Mouse (Mus musculus): Measurements from ENCODE around the gene Npas3.
A peak's percentile ranks its signal among the peaks of the same experiment; 100 is the strongest.

The Npas3 gene

DNA sequence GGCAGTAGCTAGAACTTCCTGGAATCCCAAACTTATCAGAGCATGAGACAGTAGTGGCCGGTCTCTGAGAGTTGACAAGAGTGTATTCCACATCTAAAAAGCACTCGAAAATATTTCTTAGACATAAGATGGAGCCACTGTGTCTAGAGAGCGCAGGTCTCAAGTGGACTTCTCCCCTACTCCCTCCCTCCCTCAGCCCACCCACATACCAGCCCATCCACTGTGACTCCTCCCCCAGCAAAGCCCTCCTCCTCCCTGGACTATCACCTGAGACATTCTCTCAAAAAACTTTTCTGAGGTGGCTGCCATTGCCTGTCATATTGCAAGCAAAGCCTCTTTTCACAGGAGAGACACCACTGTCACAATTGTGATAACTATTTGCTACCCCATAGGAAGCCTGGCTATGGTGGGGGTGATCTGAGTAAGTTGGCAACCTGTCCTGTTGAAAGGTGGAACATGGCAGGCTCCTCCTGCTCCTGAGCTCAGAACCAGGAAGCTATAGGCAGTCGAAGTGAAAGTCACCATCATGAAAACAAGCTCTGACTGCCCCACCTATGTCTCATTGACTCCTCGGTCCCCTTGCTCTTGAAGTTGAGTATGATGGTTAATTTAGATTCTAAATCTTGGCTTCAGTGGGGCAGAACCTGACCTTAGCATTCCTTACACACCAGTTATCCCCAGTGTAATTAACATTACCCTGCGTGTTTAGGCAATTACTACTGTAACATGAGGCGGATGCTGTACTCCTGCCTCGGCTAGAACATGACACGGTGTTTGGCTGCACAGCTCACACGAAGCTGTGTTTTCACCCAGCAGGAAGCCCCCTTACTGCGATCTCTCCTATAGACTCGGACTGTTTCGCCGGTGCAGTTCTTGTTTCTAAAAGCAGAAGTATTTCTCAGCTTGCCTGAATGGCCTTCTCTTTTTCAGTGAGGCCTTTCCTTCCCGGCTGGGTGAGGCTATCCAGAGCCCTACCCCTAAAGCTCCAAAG, 751.5 kb downstream of the Npas3 start:
- no peak for DNase-seq

GRCm38 (mm10) chr12:54002496-54002895, 754.0 kb downstream of the Npas3 start:
- peak in 1 of 2 experiments; percentile 9 for DNase-seq

- no peak for DNase-seq
Measured at GRCm38 (mm10) chr12:54004606-54005005, 756.1 kb downstream of the Npas3 start.

GRCm38 (mm10) chr12:54005546-54005945, 757.1 kb downstream of the Npas3 start:
- DNase-seq = no peak

DNA sequence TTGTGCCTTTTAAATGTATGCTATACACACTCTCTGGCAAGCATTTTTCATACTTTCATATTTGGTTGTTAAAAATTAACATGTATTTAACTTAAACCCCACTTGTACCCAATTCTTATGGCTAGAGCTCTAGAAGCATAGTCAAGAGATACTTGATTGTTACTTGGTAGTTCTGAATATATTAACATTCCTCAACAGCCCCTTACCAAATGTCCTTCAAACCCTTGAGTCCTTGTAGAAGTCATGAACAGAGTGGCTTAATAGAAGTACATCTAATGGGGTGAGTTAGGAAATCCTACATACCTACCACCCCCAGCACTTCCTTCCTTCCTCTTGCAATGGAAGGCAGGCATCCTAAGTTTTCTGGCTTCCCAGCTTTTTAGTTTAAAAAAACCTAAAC, 766.8 kb downstream of the Npas3 start:
- DNase-seq = no peak

- DNase-seq = no peak
Measured at GRCm38 (mm10) chr12:54017949-54018348, 769.5 kb downstream of the Npas3 start.

DNA sequence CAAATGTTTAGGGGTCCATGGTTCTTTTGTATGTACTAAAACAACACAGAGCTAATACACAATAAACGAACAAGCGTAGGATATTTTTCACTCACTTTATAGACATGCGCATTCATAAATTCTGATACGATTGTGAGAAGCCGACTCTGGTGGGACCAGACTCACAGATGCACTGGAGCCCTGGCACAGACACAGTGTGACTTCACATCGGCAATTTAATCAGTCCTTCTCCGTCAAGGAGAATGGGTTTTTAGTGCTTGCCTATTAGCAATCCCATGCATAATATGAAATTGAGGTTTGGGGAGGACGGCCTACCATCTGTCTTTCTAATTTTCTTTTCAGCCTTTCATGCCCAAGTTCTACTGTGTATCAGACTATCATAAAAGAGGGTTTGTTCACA, 771.5 kb downstream of the Npas3 start:
- no peak for DNase-seq

GRCm38 (mm10) chr12:54034666-54035346, 786.3 kb downstream of the Npas3 start:
- DNase-seq = peak; percentile 25 to 39

- no peak for DNase-seq
Measured at GRCm38 (mm10) chr12:54037602-54038001, 789.1 kb downstream of the Npas3 start.

DNA sequence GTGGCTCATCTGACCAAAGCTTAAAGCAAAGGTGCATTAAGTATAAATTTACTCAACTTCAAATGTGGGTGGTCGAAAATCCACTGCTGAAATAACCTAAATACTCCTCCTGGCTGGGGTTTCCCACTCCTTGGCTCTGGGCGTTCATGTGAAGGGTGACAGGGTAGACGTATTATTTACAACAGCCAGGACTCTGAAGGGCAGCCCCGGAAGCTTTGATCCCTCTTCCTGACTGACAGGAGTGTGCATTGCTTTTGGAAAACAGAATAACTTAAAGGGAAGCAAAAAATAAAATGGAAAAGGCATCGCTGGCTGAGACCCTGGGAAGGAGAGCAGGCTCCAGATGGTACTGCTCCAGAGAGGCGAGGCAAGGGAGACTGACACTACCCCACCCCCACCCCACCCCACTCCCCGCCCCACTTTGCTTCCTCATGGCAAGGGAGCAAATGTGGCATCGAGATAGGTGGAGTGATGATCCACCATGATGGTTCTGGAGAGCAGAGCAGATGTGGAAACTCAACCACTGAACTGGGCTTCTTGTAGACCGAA, 794.6 kb downstream of the Npas3 start:
- no peak for DNase-seq

GRCm38 (mm10) chr12:54044606-54045334, 796.3 kb downstream of the Npas3 start:
- no peak for DNase-seq

- DNase-seq = no peak
Measured at GRCm38 (mm10) chr12:54045360-54045759, 796.9 kb downstream of the Npas3 start.

DNA sequence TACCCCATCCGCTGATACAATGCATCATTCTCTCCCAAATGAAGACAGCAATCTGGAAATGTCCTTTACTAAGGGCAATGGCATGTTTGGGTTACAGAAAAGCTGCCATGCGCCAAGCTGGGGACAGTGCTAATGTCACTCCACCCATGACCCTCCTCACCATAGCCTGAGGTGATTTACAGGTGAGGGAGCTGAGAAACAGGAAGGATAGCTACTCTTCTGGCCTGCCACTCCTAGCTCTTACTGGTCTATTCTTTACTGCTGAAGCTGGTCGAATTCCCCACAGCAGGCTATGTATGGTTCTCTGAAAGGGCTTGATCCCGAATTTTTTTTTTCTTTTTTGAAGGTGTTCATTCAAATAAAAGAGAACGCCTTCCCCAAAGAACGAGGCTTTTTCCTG, 798.3 kb downstream of the Npas3 start:
- DNase-seq = no peak

- no peak for DNase-seq
Measured at GRCm38 (mm10) chr12:54048126-54048525, 799.6 kb downstream of the Npas3 start.

GRCm38 (mm10) chr12:54049926-54050325, 801.4 kb downstream of the Npas3 start:
- no peak for DNase-seq

DNA sequence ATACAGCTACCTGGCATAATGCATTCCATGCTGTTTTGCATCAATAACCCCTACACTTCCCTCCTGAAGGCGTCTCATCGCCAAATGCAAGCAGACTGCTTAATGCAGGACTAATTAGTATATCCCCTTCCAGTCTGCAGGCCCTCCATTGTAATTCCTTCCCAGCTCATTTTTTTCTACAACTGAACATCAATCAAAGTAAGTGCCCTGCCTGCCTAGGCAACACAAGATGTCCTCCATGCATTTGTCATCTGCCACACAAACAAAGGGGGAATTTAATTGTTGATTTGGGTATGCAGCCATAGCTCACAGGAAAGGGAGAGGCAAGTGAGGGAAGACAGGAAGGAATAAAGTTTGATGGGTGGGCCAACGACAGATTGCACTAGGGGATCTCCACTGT, 804.5 kb downstream of the Npas3 start:
- no peak for DNase-seq

- peak; percentile 48 to 61 for DNase-seq
Measured at GRCm38 (mm10) chr12:54053598-54053997, 805.1 kb downstream of the Npas3 start.

GRCm38 (mm10) chr12:54060732-54061131, 812.3 kb downstream of the Npas3 start:
- peak; percentile 88 to 92 for DNase-seq

- DNase-seq = no peak
Measured at GRCm38 (mm10) chr12:54061168-54061567, 812.7 kb downstream of the Npas3 start.

- no peak for DNase-seq
Measured at GRCm38 (mm10) chr12:54064986-54065385, 816.5 kb downstream of the Npas3 start.

DNA sequence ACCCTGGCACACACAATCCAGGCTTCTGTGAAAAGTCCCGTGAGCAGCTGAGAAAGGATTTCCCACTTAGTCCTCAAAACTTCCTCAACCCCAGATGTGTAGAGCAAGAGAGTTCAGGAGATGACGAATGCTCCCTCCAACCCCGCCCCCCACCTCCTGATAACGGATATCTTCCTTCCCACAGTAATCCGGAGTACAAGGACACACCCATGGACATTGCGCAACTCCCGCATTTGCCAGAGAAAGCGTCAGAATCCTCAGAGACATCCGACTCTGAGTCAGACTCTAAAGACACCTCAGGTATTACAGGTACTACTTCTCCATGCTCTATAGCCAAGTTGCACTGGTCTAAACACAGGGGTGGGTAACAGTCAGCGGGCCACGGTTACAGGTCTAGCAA, 817.1 kb downstream of the Npas3 start:
- no peak for DNase-seq

DNA sequence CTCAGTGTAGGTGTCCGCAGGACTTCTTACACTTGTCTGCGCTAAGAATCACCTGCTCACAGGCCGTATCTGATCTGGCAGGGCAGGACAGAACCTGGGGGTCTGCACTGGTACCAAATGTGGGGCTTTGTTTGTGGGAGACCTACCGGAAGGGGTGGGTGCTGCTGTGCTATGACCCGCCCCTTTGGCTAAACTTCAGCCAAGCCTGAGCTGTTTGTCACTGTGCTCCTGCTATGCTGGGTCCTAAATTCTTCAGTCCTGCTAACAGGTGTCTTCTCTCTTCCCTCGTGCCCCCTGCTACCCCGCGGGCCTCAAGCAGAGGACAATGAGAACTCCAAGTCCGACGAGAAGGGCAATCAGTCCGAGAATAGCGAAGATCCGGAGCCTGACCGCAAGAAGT, 818.9 kb downstream of the Npas3 start:
- no peak for DNase-seq

Data from cerebellum, postnatal 14 days (tissue).